Mouse (Mus musculus) liver (tissue): ENCODE results near the gene Rhof.
A peak's percentile ranks its signal among the peaks of the same experiment; 100 is the strongest.
"Not testable (repeated sequence)": the region's sequence is repeated elsewhere in the genome, so short reads cannot be mapped to it uniquely, and the experiment has no call there.

Experiments used
- DNase-seq: peaks from one replicate; pipeline ENCODE4 v3.0.0-alpha.2; 2020; ENCODE audit warnings: mixed read lengths

Gene Rhof

GRCm38 (mm10) chr5:123064207-123064606 lies 68.3 kb downstream of the Rhof start:
- peak; percentile 74 for DNase-seq

GRCm38 (mm10) chr5:123063141-123063540 lies 69.4 kb downstream of the Rhof start:
- no peak for DNase-seq

GRCm38 (mm10) chr5:123061402-123061749 lies 71.1 kb downstream of the Rhof start:
- DNase-seq, result not testable (repeated sequence)

- no peak for DNase-seq
These were observed 71.6 kb downstream of the Rhof start for GRCm38 (mm10) chr5:123060706-123061401.

- DNase-seq, result peak; percentile 77
These were observed 72.6 kb downstream of the Rhof start for GRCm38 (mm10) chr5:123059757-123060520.

GRCm38 (mm10) chr5:123058251-123059102 lies 74.0 kb downstream of the Rhof start:
- no peak for DNase-seq

GRCm38 (mm10) chr5:123057366-123058250 lies 74.9 kb downstream of the Rhof start:
- peak; percentile 100 for DNase-seq
